Mouse (Mus musculus): Measurements from ENCODE around the gene Atg4d. TPM values are rescaled to one million over a fixed set of nuclear protein-coding genes. Genes with fewer than 3 reads are reported as not detected.
"Not testable (repeated sequence)": the region's sequence is repeated elsewhere in the genome, so short reads cannot be mapped to it uniquely, and the experiment has no call there.

Atg4d gene
- total RNA-seq, 2 experiments from 2014 or later, result 38.8 to 40.9 TPM

DNA sequence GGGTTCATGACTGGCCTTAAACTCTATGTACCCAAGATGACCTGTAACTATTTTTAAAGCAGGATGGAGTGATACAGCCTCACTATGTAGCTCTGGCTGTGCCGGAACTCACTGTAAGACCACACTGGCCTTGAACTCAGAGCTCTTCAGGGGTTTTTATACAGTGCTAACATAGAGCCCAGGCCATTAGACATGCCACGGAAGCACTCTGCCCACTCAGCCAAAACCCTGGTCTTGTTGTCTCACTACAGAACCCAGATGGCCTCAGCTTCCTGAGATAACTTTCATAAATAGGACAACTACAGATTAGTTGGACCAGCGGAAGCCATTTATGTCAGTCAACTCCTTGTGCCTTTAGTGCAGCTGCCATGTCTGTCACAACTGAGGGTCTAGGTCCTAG is 9.2 kb downstream of the Atg4d start:
- DNase-seq, result no peak

DNA sequence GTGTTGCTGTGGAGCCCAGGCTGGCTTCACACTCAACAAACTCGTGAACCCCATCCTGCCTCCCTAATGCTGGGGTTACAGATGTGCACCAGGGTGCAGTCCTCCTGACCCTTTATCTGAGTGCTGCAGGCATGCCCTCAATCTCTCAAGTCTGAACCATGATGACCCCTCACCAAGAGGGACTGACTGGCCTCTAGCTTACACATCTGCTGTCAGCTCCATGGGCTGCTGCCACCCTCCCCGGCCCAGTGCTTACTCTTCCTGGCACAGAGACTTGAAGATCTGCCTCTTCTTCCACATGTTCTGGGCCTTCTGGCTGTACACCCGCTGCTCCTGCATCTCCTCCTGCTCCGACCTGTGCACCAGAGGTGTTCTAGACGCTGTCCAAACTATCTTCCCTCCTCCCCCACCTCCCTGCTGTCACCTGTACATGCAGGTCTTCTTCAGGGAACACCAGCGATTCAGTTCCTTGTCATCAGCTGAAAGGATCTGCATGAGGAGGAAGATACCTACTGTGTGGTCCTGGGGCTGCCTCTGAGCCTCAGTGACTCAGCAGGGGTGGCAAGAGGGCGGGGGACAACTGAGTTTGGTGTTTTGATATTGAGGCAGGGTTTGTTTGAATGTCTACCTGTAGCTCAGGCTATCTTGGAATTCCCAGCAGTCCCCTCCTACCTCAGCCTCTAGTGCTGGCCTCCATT is 10.1 kb downstream of the Atg4d start:
- DNase-seq, result no peak

DNA sequence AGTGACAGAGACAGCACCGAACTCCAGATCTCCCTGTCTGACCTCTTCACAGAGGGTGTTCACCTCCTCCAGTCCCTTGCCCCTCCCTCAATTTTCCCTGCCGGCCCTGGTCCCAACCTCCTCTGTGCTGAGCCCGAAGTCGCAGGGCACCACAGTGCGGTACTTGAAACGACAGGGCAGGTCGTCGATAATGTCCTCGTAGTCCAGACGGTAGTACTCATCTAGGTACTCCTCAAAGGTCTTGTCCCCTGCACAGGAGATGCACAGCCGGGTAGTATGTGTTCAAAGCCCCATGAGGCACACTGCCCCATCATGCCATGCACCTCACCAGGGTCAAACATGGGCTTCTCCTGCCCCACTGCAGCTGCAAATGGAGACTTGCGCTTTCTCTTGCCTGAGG is 10.6 kb downstream of the Atg4d start:
- no peak for DNase-seq

DNA sequence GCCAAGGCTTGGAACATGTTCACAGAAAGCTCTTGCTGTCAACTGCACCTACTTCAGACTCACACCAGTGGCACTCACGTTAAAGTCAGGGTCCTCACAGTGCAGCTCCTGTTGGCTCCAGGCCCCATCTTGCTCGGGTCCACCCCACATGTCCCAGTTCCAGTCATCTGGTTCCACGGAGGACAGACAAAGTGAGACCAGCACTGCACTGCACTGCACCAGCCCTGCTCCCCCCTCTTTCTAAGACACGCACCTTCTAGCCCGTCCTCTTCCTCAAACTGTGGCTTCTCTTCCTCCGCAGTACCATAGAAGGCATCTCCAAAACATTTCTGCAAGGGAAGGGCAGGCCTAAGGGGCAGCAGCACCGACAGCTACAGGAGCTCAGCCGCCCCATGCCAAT is 11.2 kb downstream of the Atg4d start:
- DNase-seq, result no peak

DNA sequence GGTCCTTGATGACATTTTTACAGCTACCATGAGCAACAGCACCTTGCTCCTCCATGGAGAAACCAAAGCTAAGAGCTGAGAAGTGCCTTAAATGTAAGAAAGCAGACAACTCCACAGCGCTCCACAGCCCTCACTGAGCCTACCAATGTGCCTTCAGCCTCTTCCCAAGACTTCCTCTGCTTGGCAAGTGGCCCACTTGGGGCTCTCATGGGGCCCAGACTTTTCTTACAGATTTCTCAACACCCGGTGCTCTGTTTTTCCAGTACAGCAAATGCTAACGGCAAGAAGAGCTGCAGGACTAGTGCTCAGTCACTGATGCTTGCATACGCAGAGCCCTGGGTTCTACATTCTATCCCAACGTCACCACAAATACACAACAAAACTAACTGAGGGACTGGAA is 12.7 kb downstream of the Atg4d start:
- no peak for DNase-seq

DNA sequence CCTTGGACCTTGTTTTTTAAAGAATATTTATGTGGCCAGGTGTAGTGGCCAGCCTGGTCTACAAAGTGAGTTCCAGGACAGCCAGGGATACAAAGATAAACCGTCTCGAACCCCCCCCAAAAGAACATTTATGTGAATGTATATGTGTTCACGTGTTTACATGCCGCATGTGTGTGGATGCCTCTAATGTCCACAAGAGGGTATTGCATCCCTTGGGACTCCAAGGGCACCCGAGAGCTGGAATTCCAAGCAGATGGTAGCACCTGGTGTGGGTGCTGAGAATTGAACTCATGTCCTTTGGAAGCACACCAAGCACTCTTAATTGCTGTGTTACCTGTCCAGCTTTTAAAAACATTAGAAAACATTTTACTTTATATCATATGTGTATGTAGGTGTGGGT is 18.5 kb downstream of the Atg4d start:
- DNase-seq, result no peak

DNA sequence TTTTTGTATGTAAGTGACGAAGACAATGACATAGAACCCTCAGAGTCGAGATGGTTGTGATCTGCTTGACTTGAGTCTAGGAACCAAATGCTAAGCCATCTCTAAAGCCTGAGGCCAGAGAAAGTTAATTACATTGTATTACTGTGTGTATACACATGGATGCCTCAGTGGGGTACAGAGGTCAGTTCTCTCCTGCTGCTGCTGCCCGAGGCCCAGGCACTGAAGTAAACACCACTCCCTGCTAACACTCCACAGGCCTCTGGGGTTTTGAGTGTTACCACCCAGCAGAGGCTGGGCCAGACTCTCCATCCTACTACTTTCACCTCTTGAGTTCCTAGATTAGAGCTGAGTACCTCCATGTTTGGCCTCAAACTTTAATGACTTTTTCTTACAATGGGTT is 18.9 kb downstream of the Atg4d start:
- no peak for DNase-seq

DNA sequence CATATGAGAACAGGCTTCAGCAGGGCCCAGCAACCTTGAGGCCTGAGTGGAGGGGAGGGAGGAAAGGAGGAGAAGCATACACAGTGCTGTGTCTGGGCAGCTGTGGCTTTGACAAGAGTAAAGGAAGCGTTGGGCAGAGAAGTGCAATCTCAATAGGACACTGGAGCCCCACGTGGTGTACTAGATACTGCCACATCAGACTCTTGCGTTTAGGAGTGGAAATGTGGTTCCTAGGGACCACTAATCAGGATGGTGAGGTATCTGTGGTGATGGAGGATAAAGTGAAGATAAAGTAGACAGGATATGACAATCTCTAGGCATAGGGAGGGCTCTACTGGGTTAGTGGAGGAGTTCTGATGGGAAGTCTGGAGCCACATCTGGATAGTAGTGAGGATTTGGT is 21.7 kb downstream of the Atg4d start:
- no peak for DNase-seq

DNA sequence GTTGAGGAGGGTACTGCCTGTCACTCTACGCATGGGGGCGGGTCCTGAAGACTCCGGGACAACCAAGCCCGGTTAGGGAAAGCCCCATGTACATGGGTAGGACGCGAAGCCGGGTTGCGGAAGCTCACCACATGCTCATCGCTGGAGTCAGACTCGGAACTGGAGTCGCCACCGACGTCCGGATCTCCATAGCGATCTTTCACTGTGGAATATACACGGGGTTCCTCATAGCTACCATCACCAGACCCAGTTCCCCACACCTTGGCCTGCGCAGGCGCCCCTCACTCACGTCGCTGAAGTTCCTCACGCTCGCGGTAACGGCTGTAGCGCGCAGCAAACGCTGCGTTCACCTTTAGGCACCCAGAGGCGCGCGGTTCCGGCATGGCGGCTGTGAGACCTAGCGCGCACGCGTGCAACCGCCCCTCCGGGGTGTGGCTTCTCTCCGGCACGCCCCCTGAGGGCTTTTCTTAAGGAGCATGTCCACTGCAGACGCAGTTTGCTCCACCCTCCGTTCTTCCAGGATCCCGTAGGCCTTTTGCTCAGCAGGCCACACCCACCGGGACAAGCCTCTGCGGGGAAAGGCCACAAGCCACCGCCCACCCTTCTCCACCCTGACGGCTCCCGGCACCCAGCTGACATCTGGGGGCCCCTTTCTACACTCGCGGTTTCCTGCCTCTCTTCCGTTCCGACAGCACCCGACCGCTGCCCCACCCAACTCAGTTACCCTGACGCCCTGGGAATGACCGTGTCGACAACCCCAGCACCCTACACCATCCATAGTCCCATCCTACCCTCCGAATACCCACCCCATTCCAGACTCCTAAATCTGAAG is 22.7 kb downstream of the Atg4d start, which contains the start of gene Kri1:
Kri1 (minus strand) TSS at position 399 of the 832 bp plus-strand sequence.
- DNase-seq, result peak; percentile 96

DNA sequence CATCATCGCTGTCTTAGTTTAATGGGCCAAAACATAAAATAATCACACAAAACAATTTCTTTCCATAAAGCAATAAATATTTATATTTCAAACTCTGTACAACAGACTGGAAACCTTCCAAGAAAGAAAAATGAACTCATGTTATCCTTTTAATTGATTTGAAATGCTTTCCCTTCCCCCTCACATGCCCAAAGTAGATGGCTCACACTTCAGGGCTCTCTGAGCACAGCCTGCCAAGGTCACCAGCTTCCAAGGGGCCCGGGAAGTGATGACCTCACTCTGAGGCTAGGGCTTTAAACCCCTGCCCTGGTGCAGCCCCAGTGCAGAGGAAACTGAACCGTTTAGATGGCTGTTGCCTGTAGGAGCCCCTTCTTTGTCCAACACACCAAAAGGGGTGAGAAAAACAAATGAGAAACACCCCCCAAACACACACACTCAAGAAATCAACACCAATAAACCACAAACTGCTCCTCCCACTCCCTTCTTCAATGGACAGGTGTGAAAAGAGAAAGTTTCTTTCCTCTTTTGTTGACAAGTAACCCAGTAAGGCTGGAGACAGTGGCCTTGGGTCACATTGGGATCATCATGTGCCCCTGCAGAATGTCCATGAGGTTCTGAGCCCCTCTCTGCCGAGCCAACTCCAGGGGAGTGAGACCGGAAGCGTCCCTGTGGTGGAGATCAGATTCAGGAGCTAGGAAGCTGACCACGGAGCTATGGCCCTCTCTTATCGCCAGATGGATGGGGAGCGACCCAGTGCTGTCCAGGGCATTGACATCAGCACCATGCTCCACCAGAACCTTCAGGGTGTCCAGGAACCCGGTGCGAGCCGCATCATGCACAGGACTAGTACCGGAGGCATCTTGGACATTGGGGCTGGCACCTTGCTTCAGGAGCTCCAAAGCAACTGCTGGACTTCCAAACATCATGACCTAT is 23.6 kb downstream of the Atg4d start:
- no peak for DNase-seq

DNA sequence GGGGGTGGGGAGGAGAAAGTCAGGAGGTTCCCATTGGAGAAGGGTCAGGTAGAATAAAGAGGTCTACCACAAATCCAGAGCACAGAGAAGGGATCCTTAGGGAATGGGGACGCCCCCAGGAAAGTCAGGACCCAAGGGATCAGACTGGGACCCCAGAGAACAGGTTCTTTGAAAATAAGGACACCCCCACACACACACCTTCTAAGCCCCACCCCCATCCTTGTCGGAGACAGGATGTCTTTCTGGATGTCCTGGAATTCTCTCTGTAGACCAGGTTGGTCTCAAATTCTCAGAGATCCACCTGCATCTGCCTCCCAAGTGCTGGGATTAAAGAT is 24.2 kb downstream of the Atg4d start:
- no peak for DNase-seq

DNA sequence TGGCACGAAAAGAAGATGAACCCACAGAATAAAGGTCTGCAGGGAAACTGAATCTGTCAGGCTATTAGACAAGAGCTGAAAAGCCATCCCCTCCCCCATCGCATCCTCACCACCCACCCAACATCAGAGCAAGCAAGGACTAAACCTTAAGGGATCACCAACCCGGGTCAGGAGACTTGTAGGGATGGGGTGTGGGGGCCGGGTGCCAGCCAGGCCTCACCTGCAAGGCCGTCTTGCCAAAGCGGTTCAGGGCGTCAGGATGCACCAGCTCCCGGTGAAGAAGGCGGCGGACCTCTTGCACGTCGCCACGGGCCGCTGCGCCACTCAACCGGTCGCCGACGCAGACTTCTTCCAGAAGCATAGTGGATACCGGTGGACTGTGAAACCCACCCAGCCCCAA is 25.5 kb downstream of the Atg4d start:
- DNase-seq, result no peak

DNA sequence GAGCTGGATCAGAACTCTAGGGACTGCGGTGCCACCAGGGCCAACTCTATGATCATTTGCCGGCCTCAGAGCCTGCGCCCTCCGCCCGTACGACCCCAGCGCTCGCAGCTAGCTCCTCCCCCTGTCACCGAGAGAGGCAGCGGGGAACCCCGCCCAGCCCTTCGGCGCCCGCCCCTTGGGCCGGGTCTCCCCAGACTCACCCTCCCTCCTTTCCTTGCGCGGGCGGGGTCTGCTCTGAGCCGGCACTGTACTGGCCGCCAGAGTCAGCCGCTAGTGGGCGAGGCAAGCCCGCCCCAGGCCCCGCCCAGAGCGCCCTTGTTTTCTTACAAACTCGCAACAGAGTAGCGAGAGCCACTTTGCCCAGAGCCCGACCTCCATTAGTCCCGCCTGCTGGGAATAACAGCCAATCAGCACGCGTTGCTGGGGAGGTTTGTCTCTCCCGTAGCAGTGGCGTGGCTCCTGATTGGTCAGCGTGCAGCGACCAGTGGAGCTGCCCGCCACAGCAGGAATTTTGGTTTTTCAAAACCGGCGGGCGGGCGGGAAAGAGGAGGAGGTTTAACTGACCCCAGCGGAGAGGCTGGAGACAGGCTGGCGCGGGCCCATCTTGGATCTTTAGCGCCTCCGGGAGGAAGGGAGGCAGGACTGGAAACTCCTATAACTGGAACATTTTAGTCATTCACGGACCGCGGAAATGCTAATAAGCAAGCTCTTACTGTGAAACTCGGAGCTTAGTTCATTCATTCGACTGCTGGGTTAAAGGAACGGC is 26.1 kb downstream of the Atg4d start, which contains the start of gene Cdkn2d:
Cdkn2d (minus strand) TSS at position 386 of the 766 bp plus-strand sequence.
- DNase-seq, result peak; percentile 100

DNA sequence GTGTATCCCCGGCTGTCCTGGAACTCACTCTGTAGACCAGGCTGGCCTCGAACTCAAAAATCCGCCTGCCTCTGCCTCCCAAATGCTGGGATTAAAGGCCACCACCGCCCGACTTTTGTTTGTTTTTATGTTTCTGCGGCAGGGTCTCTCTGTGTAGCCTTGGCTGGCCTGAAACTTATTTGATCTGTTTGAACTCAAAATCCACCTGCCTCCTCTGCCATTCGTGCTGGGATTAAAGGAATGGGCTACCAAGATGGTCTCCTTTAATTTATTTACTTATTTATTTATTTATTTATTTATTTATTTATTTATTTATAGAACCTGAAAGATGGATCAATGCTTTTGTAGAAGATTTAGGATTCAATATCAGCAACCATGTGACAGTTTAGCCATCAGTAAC is 26.8 kb downstream of the Atg4d start:
- not testable (repeated sequence) for DNase-seq

DNA sequence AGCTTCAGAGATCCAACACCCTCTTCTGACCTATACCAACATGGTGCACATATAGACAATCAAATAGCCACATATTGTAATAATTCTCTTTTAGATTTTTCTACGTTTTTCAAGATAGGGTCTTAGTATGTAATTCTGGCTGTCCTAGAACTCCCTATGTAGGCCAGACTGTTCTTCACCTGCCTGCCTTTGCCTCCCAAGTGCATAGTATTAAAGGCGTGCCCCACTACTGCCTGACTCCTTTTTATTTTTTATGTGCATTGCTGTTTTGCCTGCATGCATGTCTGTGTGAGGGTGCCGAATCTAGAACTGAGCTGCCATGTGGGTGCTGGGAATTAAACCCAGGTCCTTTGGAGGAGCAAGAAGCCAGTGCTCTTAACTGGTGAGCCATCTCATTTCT is 27.2 kb downstream of the Atg4d start:
- no peak for DNase-seq

DNA sequence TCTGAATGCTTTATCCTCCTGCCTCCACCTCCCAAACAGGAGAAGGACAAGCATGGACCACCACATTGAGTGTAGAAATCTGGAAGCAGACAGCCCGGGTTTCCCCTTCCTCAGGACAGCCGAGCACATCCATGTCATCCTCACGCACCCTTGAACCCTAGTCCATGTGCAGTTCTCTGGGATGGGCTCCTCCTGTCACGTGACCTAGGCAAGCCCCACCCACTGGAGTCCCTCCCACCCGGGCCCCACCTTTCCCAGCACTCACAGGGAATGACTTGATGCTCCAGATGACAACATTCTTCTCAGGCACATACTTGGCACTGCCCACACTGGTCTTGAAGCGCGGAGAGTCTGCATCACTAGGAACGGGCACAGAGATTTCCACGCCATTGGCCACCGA is 33.9 kb downstream of the Atg4d start:
- DNase-seq, result no peak

DNA sequence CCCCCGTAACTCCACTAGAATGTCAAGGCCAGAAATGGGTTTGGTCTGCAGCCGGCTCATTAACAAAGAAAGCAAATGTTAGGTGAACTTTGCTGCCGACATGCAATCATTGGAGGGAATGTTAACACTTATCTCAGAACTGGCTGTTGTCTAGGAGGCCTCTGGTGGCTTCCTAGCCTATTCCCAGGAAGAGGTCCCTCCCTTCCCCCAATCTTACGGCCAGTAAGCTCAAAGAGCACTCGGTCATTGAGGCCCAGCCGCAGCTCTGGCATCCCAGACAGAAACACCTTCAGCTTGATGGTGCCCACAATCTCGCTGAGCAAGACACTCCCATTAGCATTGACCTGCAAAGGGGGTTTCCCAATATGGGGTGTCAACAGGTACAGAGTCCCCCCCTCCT is 40.0 kb downstream of the Atg4d start:
- DNase-seq, result no peak

DNA sequence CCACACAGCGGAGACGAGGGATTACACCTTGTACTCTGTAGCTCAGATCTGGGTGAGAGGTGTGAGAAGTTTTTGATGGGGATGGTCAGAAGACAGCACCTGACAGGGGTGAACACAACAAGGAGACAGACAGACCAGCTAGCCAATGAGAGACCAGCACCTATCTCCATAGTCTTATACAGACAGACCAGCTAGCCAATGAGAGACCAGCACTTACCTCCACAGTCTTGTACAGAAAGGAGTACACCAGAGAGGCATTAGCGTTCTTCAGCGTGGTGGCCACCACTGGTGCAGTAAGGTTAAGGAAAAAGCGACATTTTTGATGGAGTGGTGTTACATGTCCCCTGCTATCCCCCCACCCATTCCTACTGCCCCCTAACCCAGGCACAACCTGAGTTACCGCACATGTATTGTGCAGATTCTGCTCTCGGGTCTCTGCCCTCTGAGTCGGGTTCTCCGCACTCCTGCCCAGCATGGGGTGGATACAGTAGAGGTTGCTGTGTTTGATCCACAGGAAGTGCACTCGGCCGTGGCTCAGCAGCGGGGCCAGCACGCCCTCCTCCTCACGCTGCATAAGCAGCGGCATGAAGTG is 44.2 kb downstream of the Atg4d start:
- no peak for DNase-seq

DNA sequence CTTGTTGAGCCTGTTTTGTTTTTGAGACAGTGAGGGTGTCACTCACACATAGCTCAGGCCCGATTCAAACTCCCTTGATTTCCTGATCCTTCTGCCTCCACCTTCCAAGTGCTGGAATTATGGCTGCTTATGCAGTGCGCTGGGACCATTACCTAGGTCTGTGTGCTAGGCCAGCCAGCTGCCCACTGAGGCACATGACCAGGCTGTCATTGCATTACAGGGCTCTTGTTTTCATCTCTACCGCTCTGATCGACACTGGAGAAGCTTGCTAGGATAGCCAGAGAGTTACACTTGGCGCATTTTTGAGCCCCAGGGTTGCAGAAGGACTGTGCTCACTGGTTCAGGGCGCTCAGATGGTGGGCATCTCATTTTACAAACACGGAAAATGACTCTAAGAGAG is 46.6 kb downstream of the Atg4d start:
- no peak for DNase-seq

DNA sequence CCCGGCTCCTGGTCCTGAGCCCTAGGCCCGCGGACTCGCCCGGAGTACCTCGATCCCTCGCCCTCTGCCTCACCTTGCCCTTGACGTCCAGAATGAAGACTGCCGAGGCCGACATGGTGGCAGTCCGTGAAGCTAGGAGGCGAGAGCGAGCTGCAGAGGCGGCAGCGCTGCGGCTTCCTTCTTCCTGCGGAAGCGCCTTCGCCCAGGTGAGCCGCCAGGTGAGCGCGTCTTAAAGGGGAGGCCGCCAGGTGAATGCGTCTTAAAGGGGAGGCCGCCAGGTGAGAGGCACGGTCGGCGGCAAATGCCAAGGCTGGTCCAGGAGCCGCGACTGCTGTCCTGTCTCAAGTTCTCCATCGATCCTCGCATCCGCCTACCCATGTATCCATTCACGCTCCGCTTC is 47.0 kb downstream of the Atg4d start, which contains the start of gene Ap1m2:
Ap1m2 (minus strand) TSS at position 204 of the 400 bp plus-strand sequence.
- DNase-seq, result no peak

DNA sequence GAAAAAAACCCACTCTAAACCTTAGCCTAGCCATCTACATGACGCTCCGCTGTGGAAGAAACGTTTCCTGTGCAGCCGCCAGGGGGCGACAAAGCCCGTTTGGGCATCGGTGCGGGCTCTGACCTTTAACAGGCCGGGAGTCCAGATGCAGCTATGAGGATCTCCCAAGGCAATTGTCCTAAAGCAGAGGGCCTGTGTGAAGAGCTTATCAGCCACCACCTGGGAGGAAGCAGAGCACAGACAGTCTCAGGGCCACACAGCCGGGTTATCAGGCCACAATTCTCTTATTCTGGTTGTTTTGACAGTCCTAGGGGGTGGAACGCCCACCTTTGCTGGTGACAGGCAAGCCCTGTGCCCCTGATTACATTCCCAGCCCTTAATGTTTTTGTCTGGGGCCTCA is 48.3 kb downstream of the Atg4d start:
- DNase-seq, result peak; percentile 79 to 82
